Mouse (Mus musculus) cerebellum, adult 9-11 months (tissue): ENCODE measurements around the gene Dnah2.

Experiments used
- DNase-seq: peaks from one replicate; pipeline ENCODE4 v3.0.0; 2022

Dnah2 gene

GRCm38 (mm10) chr11:69527098-69528030 is 21.5 kb downstream of the Dnah2 start:
- no peak for DNase-seq

- no peak for DNase-seq
Observed at GRCm38 (mm10) chr11:69526631-69527030, 22.3 kb downstream of the Dnah2 start.

GRCm38 (mm10) chr11:69525661-69526060 is 23.2 kb downstream of the Dnah2 start:
- no peak for DNase-seq

GRCm38 (mm10) chr11:69523651-69524050 is 25.3 kb downstream of the Dnah2 start:
- DNase-seq = no peak

GRCm38 (mm10) chr11:69521526-69522149 is 27.3 kb downstream of the Dnah2 start:
- no peak for DNase-seq

GRCm38 (mm10) chr11:69519976-69520375 is 28.9 kb downstream of the Dnah2 start:
- DNase-seq = no peak

- DNase-seq = no peak
Observed at GRCm38 (mm10) chr11:69516661-69517060, 32.2 kb downstream of the Dnah2 start.

- no peak for DNase-seq
Observed at GRCm38 (mm10) chr11:69516151-69516640, 32.7 kb downstream of the Dnah2 start.

GRCm38 (mm10) chr11:69513840-69514239 is 35.1 kb downstream of the Dnah2 start:
- DNase-seq = peak; percentile 38

GRCm38 (mm10) chr11:69510796-69511496 is 38.0 kb downstream of the Dnah2 start:
- DNase-seq = no peak

GRCm38 (mm10) chr11:69503863-69504280 is 45.0 kb downstream of the Dnah2 start:
- no peak for DNase-seq

GRCm38 (mm10) chr11:69501555-69501954 is 47.4 kb downstream of the Dnah2 start:
- DNase-seq = no peak

- DNase-seq = no peak
Observed at GRCm38 (mm10) chr11:69499140-69499539, 49.8 kb downstream of the Dnah2 start.

- DNase-seq = no peak
Observed at GRCm38 (mm10) chr11:69491711-69492110, 57.2 kb downstream of the Dnah2 start.

- no peak for DNase-seq
Observed at GRCm38 (mm10) chr11:69490898-69491297, 58.0 kb downstream of the Dnah2 start.

- no peak for DNase-seq
Observed at GRCm38 (mm10) chr11:69487474-69487873, 61.4 kb downstream of the Dnah2 start.

- no peak for DNase-seq
Observed at GRCm38 (mm10) chr11:69477645-69478044, 71.3 kb downstream of the Dnah2 start.

GRCm38 (mm10) chr11:69476802-69477201 is 72.1 kb downstream of the Dnah2 start:
- DNase-seq = no peak

- DNase-seq = no peak
Observed at GRCm38 (mm10) chr11:69474737-69475136, 74.2 kb downstream of the Dnah2 start.

- DNase-seq = no peak
Observed at GRCm38 (mm10) chr11:69472687-69473086, 76.2 kb downstream of the Dnah2 start.

GRCm38 (mm10) chr11:69471491-69471890 is 77.4 kb downstream of the Dnah2 start:
- DNase-seq = no peak

GRCm38 (mm10) chr11:69469301-69469700 is 79.6 kb downstream of the Dnah2 start:
- no peak for DNase-seq

GRCm38 (mm10) chr11:69463996-69464395 is 84.9 kb downstream of the Dnah2 start:
- DNase-seq = no peak
